Mouse (Mus musculus): ENCODE measurements at regions not wholly inside any gene's neighbourhood (a gene's known extent, or its start where the extent isn't known, plus 50 kb on each side); places are given as distances from the start of the nearest gene placed in this dataset.

- TF ChIP-seq EP300 (optimal IDR thresholded peaks at IDR 0.05) = no peak
- no peak for TF ChIP-seq CTCF (IDR thresholded peaks at IDR 0.05; ENCODE audit: low read depth)
Measured at GRCm38 (mm10) chr5:16466266-16466665, 87.0 kb upstream of the Hgf start.

All from stomach, postnatal 0 days (tissue).